Mouse (Mus musculus) hindbrain, embryonic 13.5 days (tissue): Measurements from ENCODE around the gene Tnks1bp1. TPM values are rescaled to one million over a fixed set of nuclear protein-coding genes. Genes with fewer than 3 reads are reported as not detected.

Source experiments
- ATAC-seq: fragments of 200-750 bp; cut with Nextera tagmentation; 2 replicates; pipeline ENCODE4 v1.8.0; 2017; ENCODE audit warnings: moderate TSS enrichment; ENCODE audit not compliant: low FRiP score
- H3K27ac ChIP-seq: fragments of 300-500 bp; sonication (generic); 2 replicates; pipeline ENCODE4 v1.5.1; 2015; ENCODE audit warnings: inconsistent platforms, mild to moderate bottlenecking, moderate library complexity
- H3K27me3 ChIP-seq: fragments of 300-500 bp; sonication (generic); 2 replicates; pipeline ENCODE4 v1.6.1; 2015; ENCODE audit warnings: mild to moderate bottlenecking, inconsistent platforms
- H3K36me3 ChIP-seq: fragments of 300-500 bp; sonication (generic); 2 replicates; pipeline ENCODE4 v1.6.1; 2015; ENCODE audit warnings: mild to moderate bottlenecking, inconsistent platforms
- H3K4me1 ChIP-seq: fragments of 300-500 bp; sonication (generic); replicated peaks from 2 replicates; pipeline ENCODE4 v1.6.1; 2015; ENCODE audit warnings: inconsistent platforms
- H3K4me2 ChIP-seq: fragments of 300-500 bp; sonication (generic); 2 replicates; pipeline ENCODE4 v1.6.1; 2015; ENCODE audit warnings: inconsistent platforms, mild to moderate bottlenecking, moderate library complexity
- H3K4me3 ChIP-seq: fragments of 300-500 bp; sonication (generic); 2 replicates; pipeline ENCODE4 v1.5.1; 2015; ENCODE audit warnings: mild to moderate bottlenecking, inconsistent platforms
- H3K9ac ChIP-seq: fragments of 300-500 bp; sonication (generic); 2 replicates; pipeline ENCODE4 v1.6.1; 2015; ENCODE audit warnings: mild to moderate bottlenecking, inconsistent platforms
- H3K9me3 ChIP-seq: fragments of 300-500 bp; sonication (generic); 2 replicates; pipeline ENCODE4 v1.6.1; 2016; ENCODE audit warnings: inconsistent platforms
- WGBS: fragments of 180-500 bp; shearing (Covaris S2); methylation state at CpG from one replicate; pipeline ENCODE4 v1.1.7; 2015; 5-methylcytosine and 5-hydroxymethylcytosine counted together
- polyA plus RNA-seq: library from polyadenylated mRNA; unstranded; fragments of >200 nt; fragmentation: Nextera tagmentation; extraction: Ambion mirVana; gene quantifications from 2 replicates; pipeline ENCODE4 v1.2.1, GENCODE M21; 2015

Tnks1bp1 gene
- polyA plus RNA-seq, 1 experiment from 2014 or later, result 30.2 TPM

GRCm38 (mm10) chr2:85067903-85068625 lies 20.2 kb downstream of the Tnks1bp1 start:
- no peaks in the 10 kb centered on the region for H3K9me3 ChIP-seq
- no peak overlapping the region for H3K4me2 ChIP-seq
- H3K4me1 ChIP-seq, result peaks cover 3% of the 10 kb centered on the region; the same call in 1 of the 2 replicates
- peaks cover 75% of the 10 kb centered on the region for H3K36me3 ChIP-seq
- no peak overlapping the region for H3K27ac ChIP-seq
- no peaks in the 10 kb centered on the region for H3K27me3 ChIP-seq
- WGBS, result 70% methylated on average over 10 of the region's 10 CpGs
- no peak overlapping the region for H3K4me3 ChIP-seq
- H3K9ac ChIP-seq, result no peak overlapping the region
- ATAC-seq, result no peak; the same call in 1 of the 2 replicates

GRCm38 (mm10) chr2:85068626-85069025 lies 20.8 kb downstream of the Tnks1bp1 start:
- H3K27me3 ChIP-seq, result no peaks in the 10 kb centered on the region
- no peak overlapping the region for H3K27ac ChIP-seq
- no peak overlapping the region for H3K9ac ChIP-seq
- H3K4me3 ChIP-seq, result no peak overlapping the region
- WGBS, result 91% methylated on average over 2 of the region's 2 CpGs
- peaks cover 75% of the 10 kb centered on the region for H3K36me3 ChIP-seq
- H3K4me1 ChIP-seq, result peaks cover 3% of the 10 kb centered on the region; the same call in 1 of the 2 replicates
- no peak overlapping the region for H3K4me2 ChIP-seq
- no peaks in the 10 kb centered on the region for H3K9me3 ChIP-seq
- no peak for ATAC-seq

- 72% methylated on average over 15 of the region's 15 CpGs for WGBS
- Histone ChIP-seq H3K36me3 (peaks cover 75% of the 10 kb centered on the region), H3K4me2 (no peak overlapping the region), H3K4me1 (peaks cover 3% of the 10 kb centered on the region; the same call in 1 of the 2 replicates), H3K4me3 (no peak overlapping the region), H3K27ac (no peak overlapping the region), H3K9ac (no peak overlapping the region), H3K27me3 (no peaks in the 10 kb centered on the region), H3K9me3 (no peaks in the 10 kb centered on the region)
- no peak for ATAC-seq
Observed at GRCm38 (mm10) chr2:85070086-85070485, 22.3 kb downstream of the Tnks1bp1 start.

- Histone ChIP-seq H3K9ac (no peak overlapping the region), H3K27ac (no peak overlapping the region), H3K27me3 (no peaks in the 10 kb centered on the region), H3K4me3 (no peak overlapping the region), H3K4me1 (peaks cover 3% of the 10 kb centered on the region; the same call in 1 of the 2 replicates), H3K4me2 (no peak overlapping the region), H3K9me3 (no peaks in the 10 kb centered on the region), H3K36me3 (peaks cover 59% of the 10 kb centered on the region)
- 93% methylated on average over 5 of the region's 5 CpGs for WGBS
- ATAC-seq, result no peak
Observed at GRCm38 (mm10) chr2:85071921-85072320, 24.1 kb downstream of the Tnks1bp1 start.

- no peak overlapping the region for H3K4me2 ChIP-seq
- no peak overlapping the region for H3K4me3 ChIP-seq
- no peak for ATAC-seq
- no peaks in the 10 kb centered on the region for H3K27me3 ChIP-seq
- H3K27ac ChIP-seq, result no peak overlapping the region
- H3K9me3 ChIP-seq, result no peaks in the 10 kb centered on the region
- no peak overlapping the region for H3K9ac ChIP-seq
- 88% methylated on average over 5 of the region's 5 CpGs for WGBS
- peaks cover 61% of the 10 kb centered on the region for H3K36me3 ChIP-seq
- no peaks in the 10 kb centered on the region for H3K4me1 ChIP-seq
Observed at GRCm38 (mm10) chr2:85073751-85074150, 25.9 kb downstream of the Tnks1bp1 start.

- Histone ChIP-seq H3K9ac (no peak overlapping the region), H3K36me3 (0 out of 2 replicates have a peak, but pooled peaks cover 4% of the 10 kb centered on the region), H3K4me3 (no peak overlapping the region), H3K27ac (no peak overlapping the region), H3K9me3 (no peaks in the 10 kb centered on the region), H3K4me2 (no peak overlapping the region), H3K27me3 (no peaks in the 10 kb centered on the region), H3K4me1 (peaks cover 9% of the 10 kb centered on the region; the same call in 1 of the 2 replicates)
- peak; percentile 80 for ATAC-seq
- WGBS, result 59% methylated on average over 11 of the region's 11 CpGs
Observed at GRCm38 (mm10) chr2:85088716-85089646, 41.2 kb downstream of the Tnks1bp1 start.

GRCm38 (mm10) chr2:85091325-85091724 lies 43.5 kb downstream of the Tnks1bp1 start:
- H3K9ac ChIP-seq, result no peak overlapping the region
- H3K4me3 ChIP-seq, result no peak overlapping the region
- H3K9me3 ChIP-seq, result no peaks in the 10 kb centered on the region
- H3K36me3 ChIP-seq, result no peaks in the 10 kb centered on the region
- H3K27ac ChIP-seq, result no peak overlapping the region
- no peaks in the 10 kb centered on the region for H3K27me3 ChIP-seq
- 96% methylated on average over 4 of the region's 4 CpGs for WGBS
- ATAC-seq, result no peak
- peaks cover 12% of the 10 kb centered on the region; the same call in 1 of the 2 replicates for H3K4me1 ChIP-seq
- no peak overlapping the region for H3K4me2 ChIP-seq

- Histone ChIP-seq H3K4me3 (no peak overlapping the region), H3K4me2 (no peak overlapping the region), H3K4me1 (peaks cover 12% of the 10 kb centered on the region; the same call in 1 of the 2 replicates), H3K9me3 (no peaks in the 10 kb centered on the region), H3K27ac (no peak overlapping the region), H3K36me3 (no peaks in the 10 kb centered on the region), H3K27me3 (no peaks in the 10 kb centered on the region), H3K9ac (no peak overlapping the region)
- ATAC-seq, result no peak
- 100% methylated on average over 1 of the region's 1 CpGs for whole genome bisulfite sequencing
Observed at GRCm38 (mm10) chr2:85093376-85093775, 45.6 kb downstream of the Tnks1bp1 start.

- no peaks in the 10 kb centered on the region for H3K27me3 ChIP-seq
- no peak overlapping the region for H3K4me2 ChIP-seq
- H3K9me3 ChIP-seq, result no peaks in the 10 kb centered on the region
- no peak overlapping the region for H3K4me3 ChIP-seq
- ATAC-seq, result no peak
- no peak overlapping the region for H3K9ac ChIP-seq
- WGBS, result 27% methylated on average over 5 of the region's 5 CpGs
- no peaks in the 10 kb centered on the region for H3K36me3 ChIP-seq
- H3K27ac ChIP-seq, result no peak overlapping the region; the same call in 1 of the 2 replicates
- 0 out of 2 replicates have a peak, but pooled peaks cover 4% of the 10 kb centered on the region for H3K4me1 ChIP-seq
Observed at GRCm38 (mm10) chr2:85095906-85096305, 48.1 kb downstream of the Tnks1bp1 start.

- ATAC-seq, result no peak
- 86% methylated on average over 2 of the region's 2 CpGs for WGBS
- Histone ChIP-seq H3K4me2 (no peak overlapping the region), H3K36me3 (no peaks in the 10 kb centered on the region), H3K4me3 (no peak overlapping the region), H3K9me3 (peaks cover 4% of the 10 kb centered on the region; the same call in 1 of the 2 replicates), H3K4me1 (0 out of 2 replicates have a peak, but pooled peaks cover 4% of the 10 kb centered on the region), H3K9ac (no peak overlapping the region), H3K27me3 (no peaks in the 10 kb centered on the region), H3K27ac (no peak overlapping the region)
Observed at GRCm38 (mm10) chr2:85098014-85098413, 50.2 kb downstream of the Tnks1bp1 start.

- Histone ChIP-seq H3K4me2 (no peak overlapping the region), H3K27ac (no peak overlapping the region), H3K9ac (no peak overlapping the region), H3K4me3 (no peak overlapping the region), H3K36me3 (no peaks in the 10 kb centered on the region), H3K27me3 (no peaks in the 10 kb centered on the region), H3K4me1 (0 out of 2 replicates have a peak, but pooled peaks cover 4% of the 10 kb centered on the region), H3K9me3 (peaks cover 4% of the 10 kb centered on the region; the same call in 1 of the 2 replicates)
- 86% methylated on average over 7 of the region's 7 CpGs for WGBS
- 0 out of 2 replicates have a peak, but pooled peaks have one; percentile 27 for ATAC-seq
Observed at GRCm38 (mm10) chr2:85098824-85099511, 51.1 kb downstream of the Tnks1bp1 start.
